Mouse (Mus musculus) testis, postnatal 14 days (tissue): ENCODE measurements around the gene Rprd1b.

Experiments used
- DNase-seq: peaks from one replicate; pipeline ENCODE4 v3.0.0; 2021; ENCODE audit warnings: low spot score

Gene Rprd1b

DNA sequence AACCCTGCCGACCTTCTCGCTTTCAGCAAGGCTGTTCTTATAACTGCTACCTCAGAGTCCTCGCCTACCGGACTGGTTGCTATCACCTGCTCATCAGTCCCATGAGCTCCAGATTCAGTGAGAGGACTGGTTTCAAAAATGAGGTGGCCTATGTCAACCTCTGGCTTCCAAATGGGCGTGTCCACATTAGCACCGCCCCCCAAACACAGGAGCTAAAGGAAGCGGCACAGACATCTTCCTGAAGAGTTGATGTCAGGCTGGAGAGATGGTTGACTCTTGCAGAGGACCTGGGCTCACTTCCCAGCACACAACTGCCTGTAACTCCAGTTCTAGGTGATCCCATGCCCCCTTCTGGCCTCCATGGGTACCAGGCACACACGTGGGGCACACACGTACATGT lies 148.5 kb downstream of the Rprd1b start:
- no peak for DNase-seq

DNA sequence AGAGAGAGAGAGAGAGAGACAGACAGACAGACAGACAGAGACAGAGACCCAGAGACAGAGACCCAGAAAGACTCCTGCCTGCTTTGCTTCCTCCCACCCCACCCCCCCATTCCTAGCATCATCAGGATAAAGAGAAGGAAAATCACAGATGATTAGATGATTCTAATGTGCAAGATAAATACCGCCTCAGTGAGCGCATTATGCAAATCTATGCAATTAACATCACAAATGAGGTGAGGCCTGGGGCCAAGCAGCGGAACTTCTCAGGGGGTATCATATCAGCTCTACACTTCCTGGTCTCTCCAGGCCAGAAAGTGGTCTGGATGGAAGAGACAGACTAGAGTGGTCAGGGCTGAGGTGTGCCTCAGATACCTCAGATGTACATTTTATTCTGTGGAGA lies 149.3 kb downstream of the Rprd1b start:
- no peak for DNase-seq

DNA sequence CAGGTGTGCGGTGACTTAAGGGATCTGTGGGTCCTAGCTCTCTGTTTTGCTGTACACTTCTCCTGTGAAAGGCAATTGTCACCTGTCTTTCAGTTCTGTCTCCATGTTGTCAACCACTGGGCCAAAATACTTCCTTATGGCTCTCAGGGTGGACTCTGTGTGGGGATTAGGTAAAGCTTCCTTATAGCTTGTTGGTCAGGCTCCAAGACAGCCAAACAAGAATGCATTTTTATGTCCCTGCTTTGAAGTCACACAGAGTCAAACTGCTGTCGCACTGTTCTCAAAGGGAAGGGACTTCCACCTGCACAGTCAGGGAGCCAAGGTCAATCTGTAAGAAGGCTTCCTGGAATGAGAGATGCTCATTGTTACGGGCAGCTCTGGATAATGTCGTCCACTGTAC lies 149.8 kb downstream of the Rprd1b start:
- no peak for DNase-seq

DNA sequence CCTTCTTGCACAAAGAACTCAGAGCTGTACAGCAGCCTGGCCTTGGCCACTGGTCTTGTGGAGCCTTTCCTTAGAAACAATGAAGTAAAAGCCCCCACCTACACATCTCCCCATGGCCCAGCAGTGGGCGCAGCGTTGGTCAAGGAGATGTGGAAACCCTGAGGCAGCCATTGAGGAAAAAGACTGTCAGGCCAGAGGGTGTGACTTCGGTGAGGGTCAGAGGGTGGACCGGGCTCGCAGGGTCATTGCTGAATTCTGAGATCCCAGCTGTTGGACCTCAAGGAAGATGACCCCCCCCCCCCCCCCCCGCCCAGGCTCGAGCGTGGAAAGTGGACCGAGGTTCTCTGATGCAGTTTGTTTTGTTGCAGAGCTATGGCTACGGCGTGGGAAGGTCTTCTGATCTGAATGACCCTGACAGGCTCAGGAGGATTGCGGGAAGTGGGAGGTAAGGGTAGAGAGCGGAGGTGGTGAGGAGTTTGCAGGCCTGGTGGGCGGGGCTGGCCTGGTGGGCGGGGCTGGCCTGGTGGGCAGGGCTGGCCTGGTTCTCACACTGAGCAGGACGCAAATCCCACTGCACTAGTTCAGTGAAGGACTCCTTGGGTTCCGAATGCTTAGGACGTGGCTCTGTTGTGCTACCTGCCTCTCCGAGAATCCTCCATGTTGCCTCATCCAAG lies 150.5 kb downstream of the Rprd1b start:
- peak; percentile 80 for DNase-seq

DNA sequence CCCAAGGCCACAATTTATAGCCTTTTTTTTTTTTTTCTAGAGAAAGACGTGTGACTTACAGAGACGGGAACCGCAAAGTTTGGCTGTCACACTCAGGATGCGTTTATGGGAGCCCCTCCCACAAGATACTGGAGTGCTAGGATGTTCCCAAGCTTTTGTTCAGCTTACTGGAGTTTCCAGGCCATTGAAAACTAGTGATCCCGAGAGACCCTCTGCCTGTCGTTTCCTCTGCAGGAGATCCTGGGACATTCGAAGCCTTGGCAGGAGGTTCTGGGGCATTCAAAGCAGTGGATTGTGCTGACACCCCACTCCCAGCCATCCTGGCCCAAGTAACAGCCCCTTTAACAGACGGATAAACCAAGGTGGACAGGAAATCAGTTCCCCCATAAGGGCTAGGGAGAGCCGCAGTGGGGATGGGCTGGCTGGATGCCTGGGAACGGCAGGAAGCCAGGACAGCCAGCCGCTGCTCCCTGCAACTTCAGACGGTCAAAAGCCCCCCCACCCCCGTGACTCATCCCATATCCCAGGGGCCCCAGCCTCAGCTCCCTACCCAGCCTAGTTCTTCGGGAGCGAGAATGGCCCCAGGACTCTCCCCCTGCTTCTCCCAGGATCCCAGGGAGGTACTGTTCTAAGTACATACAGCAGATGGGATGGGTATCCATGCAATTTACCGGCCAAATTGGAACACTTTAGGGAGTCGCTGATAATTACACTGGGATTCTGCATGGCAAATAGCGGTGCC lies 151.2 kb downstream of the Rprd1b start:
- DNase-seq: no peak

DNA sequence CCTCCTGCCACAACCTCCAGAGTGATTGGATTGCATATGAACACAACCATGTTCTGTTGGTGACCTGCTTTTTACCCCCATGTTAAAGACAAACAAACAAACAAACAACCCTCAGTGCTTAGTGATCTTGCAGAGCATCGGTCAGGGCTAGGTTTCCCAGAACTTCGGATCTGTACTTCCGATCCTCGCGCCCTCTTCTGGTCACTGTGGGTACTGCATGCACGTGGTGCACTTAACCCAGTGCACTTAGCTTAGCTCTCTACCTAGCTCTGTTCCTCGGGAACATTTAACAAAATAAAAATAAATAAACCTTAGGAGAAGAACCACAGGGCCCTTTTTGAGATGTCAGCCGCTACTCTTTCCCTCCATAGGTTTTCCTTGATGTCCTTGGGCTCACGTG lies 152.5 kb downstream of the Rprd1b start:
- peak; percentile 72 for DNase-seq
